Mouse (Mus musculus): ENCODE measurements at regions not wholly inside any gene's neighbourhood (a gene's known extent, or its start where the extent isn't known, plus 50 kb on each side); places are given as distances from the start of the nearest gene placed in this dataset.

- TF ChIP-seq CTCF (IDR thresholded peaks at IDR 0.05; ENCODE audit: control insufficient read depth, insufficient read depth, insufficient replicate concordance, low read depth, low read length) (no peak), POLR2A (IDR thresholded peaks at IDR 0.05; ENCODE audit: control insufficient read depth, low read depth, low read length) (no peak)
Measured at GRCm38 (mm10) chr15:62616042-62616441, 1228.9 kb downstream of the Gsdmc2 start.

Measured in testis, adult 2 months (tissue).